Mouse (Mus musculus) kidney, embryonic 15.5 days (tissue): ENCODE measurements around the gene Rnf111. TPM values are rescaled to one million over a fixed set of nuclear protein-coding genes. Genes with fewer than 3 reads are reported as not detected.

Experiments used
- ATAC-seq: fragments of 200-750 bp; cut with Nextera tagmentation; replicated peaks from 2 replicates; pipeline ENCODE4 v1.8.0; 2017; ENCODE audit warnings: moderate TSS enrichment; ENCODE audit not compliant: low FRiP score
- H3K27ac ChIP-seq: fragments of 300-500 bp; sonication (generic); 2 replicates; pipeline ENCODE4 v1.5.1; 2015; ENCODE audit warnings: mild to moderate bottlenecking, inconsistent platforms
- H3K27me3 ChIP-seq: fragments of 300-500 bp; sonication (generic); 2 replicates; pipeline ENCODE4 v1.6.1; 2015; ENCODE audit warnings: inconsistent platforms
- H3K36me3 ChIP-seq: fragments of 300-500 bp; sonication (generic); 2 replicates; pipeline ENCODE4 v1.6.1; 2015; ENCODE audit warnings: inconsistent platforms
- H3K4me1 ChIP-seq: fragments of 300-500 bp; sonication (generic); 2 replicates; pipeline ENCODE4 v1.6.1; 2015; ENCODE audit warnings: inconsistent platforms
- H3K4me2 ChIP-seq: fragments of 300-500 bp; sonication (generic); 2 replicates; pipeline ENCODE4 v1.6.1; 2015; ENCODE audit warnings: moderate library complexity, mild to moderate bottlenecking, inconsistent platforms
- H3K4me3 ChIP-seq: fragments of 300-500 bp; sonication (generic); replicated peaks from 2 replicates; pipeline ENCODE4 v1.5.1; 2015; ENCODE audit warnings: mild to moderate bottlenecking, inconsistent platforms
- H3K9ac ChIP-seq: fragments of 300-500 bp; sonication (generic); 2 replicates; pipeline ENCODE4 v1.6.1; 2015; ENCODE audit warnings: mild to moderate bottlenecking, inconsistent platforms
- H3K9me3 ChIP-seq: fragments of 300-500 bp; sonication (generic); replicated peaks from 2 replicates; pipeline ENCODE4 v1.6.1; 2016; ENCODE audit warnings: inconsistent platforms
- WGBS: fragments of 180-500 bp; shearing (Covaris S2); methylation state at CpG from one replicate; pipeline ENCODE4 v1.1.7; 2015; ENCODE audit warnings: mixed read lengths; 5-methylcytosine and 5-hydroxymethylcytosine counted together
- microRNA-seq: library from miRNA; unstranded; fragments of <30 nt; microRNA quantifications from one replicate; pipeline ENCODE4, GENCODE M21; 2016
- polyA plus RNA-seq: library from polyadenylated mRNA; unstranded; fragments of >200 nt; fragmentation: Nextera tagmentation; extraction: Ambion mirVana; gene quantifications from 2 replicates; pipeline ENCODE4 v1.2.1, GENCODE M21; 2015

Gene Rnf111
- polyA plus RNA-seq, 1 experiment from 2014 or later: 31.7 TPM

- no peak overlapping the region for H3K4me2 ChIP-seq
- WGBS: 74% methylated on average over 3 of the region's 3 CpGs
Measured at GRCm38 (mm10) chr9:70389548-70389947, 114.0 kb downstream of the Rnf111 start.

GRCm38 (mm10) chr9:70387410-70388119 is 116.0 kb downstream of the Rnf111 start:
- Histone ChIP-seq H3K4me2 (no peak overlapping the region), H3K27me3 (no peaks in the 10 kb centered on the region), H3K4me1 (peaks cover 7% of the 10 kb centered on the region; the same call in 1 of the 2 replicates), H3K27ac (no peak overlapping the region), H3K9ac (no peak overlapping the region), H3K4me3 (no peak overlapping the region), H3K9me3 (no peaks in the 10 kb centered on the region), H3K36me3 (peaks cover 43% of the 10 kb centered on the region)
- WGBS: 89% methylated on average over 4 of the region's 4 CpGs
- no peak for ATAC-seq

More at GRCm38 (mm10) chr9:70389548-70389947, 114.0 kb downstream of the Rnf111 start:
- peaks cover 33% of the 10 kb centered on the region for H3K36me3 ChIP-seq
- no peak overlapping the region for H3K4me3 ChIP-seq
- no peaks in the 10 kb centered on the region for H3K9me3 ChIP-seq
- no peak overlapping the region for H3K27ac ChIP-seq
- no peaks in the 10 kb centered on the region for H3K27me3 ChIP-seq
- no peak overlapping the region for H3K9ac ChIP-seq
- H3K4me1 ChIP-seq: peaks cover 7% of the 10 kb centered on the region; the same call in 1 of the 2 replicates
- no peak for ATAC-seq

- ATAC-seq: no peak
- Histone ChIP-seq H3K9me3 (no peaks in the 10 kb centered on the region), H3K36me3 (peaks cover 43% of the 10 kb centered on the region), H3K4me1 (no peaks in the 10 kb centered on the region), H3K9ac (no peak overlapping the region), H3K4me3 (no peak overlapping the region), H3K27me3 (no peaks in the 10 kb centered on the region), H3K4me2 (no peak overlapping the region), H3K27ac (no peak overlapping the region)
- 61% methylated on average over 18 of the region's 18 CpGs for WGBS
Measured at GRCm38 (mm10) chr9:70384958-70385728, 118.4 kb downstream of the Rnf111 start.

GRCm38 (mm10) chr9:70384494-70384893 is 119.0 kb downstream of the Rnf111 start:
- Histone ChIP-seq H3K9ac (no peak overlapping the region), H3K4me1 (no peaks in the 10 kb centered on the region), H3K27ac (no peak overlapping the region), H3K4me3 (no peak overlapping the region), H3K27me3 (no peaks in the 10 kb centered on the region), H3K9me3 (no peaks in the 10 kb centered on the region), H3K4me2 (no peak overlapping the region), H3K36me3 (peaks cover 38% of the 10 kb centered on the region)
- ATAC-seq: no peak
- 96% methylated on average over 4 of the region's 4 CpGs for WGBS

- H3K4me3 ChIP-seq: no peak overlapping the region
Measured at GRCm38 (mm10) chr9:70383750-70384149, 119.8 kb downstream of the Rnf111 start.

GRCm38 (mm10) chr9:70382091-70382490 is 121.4 kb downstream of the Rnf111 start:
- H3K4me2 ChIP-seq: no peak overlapping the region
- no peak overlapping the region for H3K4me3 ChIP-seq
- 68% methylated on average over 12 of the region's 12 CpGs for WGBS
- H3K4me1 ChIP-seq: no peaks in the 10 kb centered on the region
- no peaks in the 10 kb centered on the region for H3K27me3 ChIP-seq
- no peak for ATAC-seq
- peaks cover 46% of the 10 kb centered on the region for H3K36me3 ChIP-seq
- no peak overlapping the region for H3K27ac ChIP-seq
- no peak overlapping the region for H3K9ac ChIP-seq
- H3K9me3 ChIP-seq: no peaks in the 10 kb centered on the region

More at GRCm38 (mm10) chr9:70383750-70384149, 119.8 kb downstream of the Rnf111 start:
- Histone ChIP-seq H3K27ac (no peak overlapping the region), H3K9ac (no peak overlapping the region), H3K4me2 (no peak overlapping the region), H3K9me3 (no peaks in the 10 kb centered on the region), H3K4me1 (no peaks in the 10 kb centered on the region), H3K36me3 (peaks cover 35% of the 10 kb centered on the region), H3K27me3 (no peaks in the 10 kb centered on the region)
- 64% methylated on average over 10 of the region's 10 CpGs for WGBS
- no peak for ATAC-seq

- no peaks in the 10 kb centered on the region for H3K27me3 ChIP-seq
- H3K4me2 ChIP-seq: no peak overlapping the region
- peak; percentile 78 for ATAC-seq
- no peak overlapping the region for H3K27ac ChIP-seq
- peaks cover 39% of the 10 kb centered on the region for H3K36me3 ChIP-seq
- no peak overlapping the region for H3K4me3 ChIP-seq
- H3K9me3 ChIP-seq: no peaks in the 10 kb centered on the region
- WGBS: 59% methylated on average over 7 of the region's 7 CpGs
- H3K4me1 ChIP-seq: no peaks in the 10 kb centered on the region
- no peak overlapping the region for H3K9ac ChIP-seq
Measured at GRCm38 (mm10) chr9:70379502-70380467, 123.7 kb downstream of the Rnf111 start.

Small RNA genes within 50 kb of the gene (microRNA-seq; reads per million reads assigned to microRNA genes)
- gene Mir5626: 4.4 reads per million, percentile 22 among the genes with 10 or more reads in this experiment

Other genes with a start within 250 kb of the Rnf111 start
- gene Ccnb2, start 82.2 kb downstream of the Rnf111 start, polyA plus RNA-seq: 212 and 219 TPM in 2 replicates
- 55.9 and 63.1 TPM in 2 replicates for gene Sltm, start 39.0 kb upstream of the Rnf111 start, polyA plus RNA-seq
- gene Gm10642, start 152.5 kb upstream of the Rnf111 start, polyA plus RNA-seq: 0.10 and 0.57 TPM in 2 replicates
- gene Mindy2, start 153.4 kb upstream of the Rnf111 start, polyA plus RNA-seq: 10.2 and 11.4 TPM in 2 replicates
- gene Adam10, start 175.3 kb upstream of the Rnf111 start, polyA plus RNA-seq: 88.3 and 92.2 TPM in 2 replicates